Mouse (Mus musculus) cerebellum, adult 2 months (tissue): ENCODE results near the gene Aimp2.

Source experiments
- CTCF ChIP-seq: fragments of 200-500 bp; IDR thresholded peaks from 2 replicates; pipeline ENCODE4 v1.5.1; 2011; ENCODE audit warnings: low read depth, mild to moderate bottlenecking, control low read depth, low read length, moderate library complexity, borderline replicate concordance; ENCODE audit not compliant: insufficient read depth
- POLR2A ChIP-seq: fragments of 200-500 bp; IDR thresholded peaks from 2 replicates; pipeline ENCODE4 v1.6.1; 2011; ENCODE audit warnings: low read length, control low read depth, borderline replicate concordance; ENCODE audit not compliant: insufficient read depth

DNA sequence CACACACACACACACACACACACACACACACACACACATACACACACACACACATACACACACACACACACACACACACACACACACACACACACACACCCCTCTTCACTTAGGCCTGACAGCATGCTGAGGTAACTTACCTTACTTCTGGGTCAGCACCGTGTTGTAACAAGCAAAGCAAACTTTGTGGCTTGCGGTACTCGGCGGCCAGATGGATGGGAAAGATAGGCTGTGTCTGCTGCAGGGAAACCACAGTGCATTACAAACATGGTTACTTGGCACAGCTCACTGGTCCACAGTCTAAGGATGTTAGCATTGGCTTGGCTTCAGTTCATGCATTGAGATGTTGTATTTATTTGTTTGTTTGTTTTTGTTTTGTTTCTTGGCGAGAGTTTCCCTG, 16.3 kb downstream of the Aimp2 start:
- TF ChIP-seq CTCF (no peak), POLR2A (no peak)
